Mouse (Mus musculus) monocyte, adult 59 days (primary cell): Measurements from ENCODE around the gene Eif2ak3. TPM values are rescaled to one million over a fixed set of nuclear protein-coding genes. Genes with fewer than 3 reads are reported as not detected.

Experiments
- total RNA-seq, 2 experiments: library from RNA; stranded (reverse); gene quantifications; one replicate each; pipeline ENCODE4 v1.2.4; 2023

The Eif2ak3 gene
- total RNA-seq: 10 to 100 TPM; 52.1 to 56.2 TPM

DNA sequence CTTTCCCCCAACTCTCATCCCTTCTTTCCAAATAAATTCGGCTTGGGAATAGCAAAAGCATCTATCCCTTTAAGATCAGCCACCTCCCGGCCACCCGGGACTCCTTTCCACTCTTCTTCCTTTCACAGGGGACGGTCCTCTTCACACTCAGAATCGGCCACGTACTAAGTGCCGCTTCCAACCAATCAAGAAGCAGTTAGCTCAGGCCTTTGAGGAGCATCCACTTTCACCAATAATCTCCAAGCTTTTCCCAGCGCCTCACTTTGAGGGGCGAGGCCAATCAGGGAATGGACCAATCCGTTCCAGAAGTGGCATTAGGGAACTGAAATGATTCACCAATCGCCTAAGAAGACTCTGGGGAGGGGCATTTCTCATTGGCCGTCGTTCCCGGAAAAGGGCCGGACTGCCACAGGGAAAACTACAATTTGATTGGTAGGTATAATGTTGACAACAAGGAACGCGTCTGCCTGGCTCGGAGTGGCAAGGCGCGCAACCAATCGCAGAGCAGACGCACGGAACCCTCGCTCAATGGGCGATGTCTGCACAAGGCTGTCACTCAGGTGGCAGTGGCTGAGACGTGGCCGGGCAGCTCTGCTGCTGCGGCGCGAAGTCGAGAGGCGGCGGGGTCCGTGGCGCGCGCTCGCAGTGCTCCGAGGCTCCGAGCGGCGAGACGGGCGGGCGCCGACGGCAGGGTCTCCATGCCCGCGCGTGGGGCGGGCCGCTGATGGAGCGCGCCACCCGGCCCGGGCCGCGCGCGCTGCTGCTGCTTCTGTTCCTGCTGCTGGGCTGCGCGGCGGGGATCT, at the start of gene Eif2ak3:
Gene Eif2ak3 (plus strand): TSS at position 514 of the 803 bp plus-strand sequence.

DNA sequence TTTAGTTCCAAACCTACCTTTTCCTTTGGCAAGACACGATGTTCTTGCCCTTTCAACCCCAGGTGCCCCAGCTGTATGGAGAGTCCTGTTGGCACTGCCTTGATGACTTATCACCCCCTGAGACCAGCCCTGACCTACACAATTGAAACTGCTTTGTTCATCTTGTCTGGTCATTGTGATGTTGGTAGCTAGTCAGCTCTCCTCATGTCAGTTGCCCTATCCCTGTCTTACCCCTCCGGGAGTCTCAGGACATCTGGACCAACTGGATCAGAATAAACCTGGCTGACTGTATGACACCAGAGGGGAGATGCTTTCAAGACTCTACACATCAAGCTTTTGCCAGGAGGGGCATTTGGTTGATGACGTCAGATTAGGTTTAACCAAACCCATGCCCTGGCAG, 74.5 kb downstream of the Eif2ak3 start, which contains the start of gene Tex37:
Gene Tex37 (minus strand): TSS at position 101 of the 400 bp plus-strand sequence.

Other genes with a start within 250 kb of the Eif2ak3 start
- 10 to 100 TPM; 22.7 to 36.2 TPM for gene Rpia, start 52.3 kb upstream of the Eif2ak3 start, total RNA-seq
- gene Tex37, start 74.4 kb downstream of the Eif2ak3 start, total RNA-seq: not detected
- gene Foxi3, start 112.0 kb downstream of the Eif2ak3 start, total RNA-seq: not detected